Mouse (Mus musculus): ENCODE measurements around the gene Plcd3. TPM values are rescaled to one million over a fixed set of nuclear protein-coding genes. Genes with fewer than 3 reads are reported as not detected.

Plcd3 gene
- total and polyA plus RNA-seq, 2 experiments = 1.0 to 2.0 TPM

DNA sequence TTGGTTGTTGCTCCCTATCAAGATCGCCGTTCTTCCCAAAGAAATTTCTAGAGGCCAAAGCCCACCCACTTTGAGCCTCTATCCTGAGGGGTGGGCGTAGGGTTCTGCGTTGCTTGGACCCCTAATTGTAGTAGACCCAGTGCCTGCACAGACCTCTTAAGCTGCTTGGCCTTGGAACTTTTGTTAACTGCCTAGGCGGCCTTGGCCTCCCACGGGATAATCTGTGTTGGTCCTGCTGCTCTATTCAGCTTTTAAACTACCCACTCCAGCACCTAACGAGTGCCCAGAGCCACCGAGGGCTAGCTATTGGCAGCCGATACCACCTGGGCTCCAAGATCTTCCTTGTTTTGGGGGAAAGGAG lies 11.1 kb upstream of the Plcd3 start:
- no peak for DNase-seq (ENCODE audit: extremely low read depth, low read depth, low spot score)
- WGBS = 25% methylated on average over 9 of the region's 9 CpGs

GRCm38 (mm10) chr11:103111881-103112551 lies 10.6 kb upstream of the Plcd3 start:
- peak; percentile 93 for DNase-seq (ENCODE audit: extremely low read depth, low read depth, low spot score)
- Histone ChIP-seq H3K36me3 (ENCODE audit: control insufficient read depth, insufficient read depth, low read length) (peaks cover 2% of the 10 kb centered on the region; the same call in 1 of the 2 replicates), H3K79me2 (ENCODE audit: control insufficient read depth, insufficient read depth, low read length) (no peaks in the 10 kb centered on the region), H3K4me1 (ENCODE audit: control insufficient read depth, insufficient read depth, low read length) (peaks cover 16% of the 10 kb centered on the region), H3K9ac (ENCODE audit: low read depth, low read length) (peak overlapping the region; percentile 22), H3K4me3 (ENCODE audit: insufficient read depth, low read depth, low read length) (peak overlapping the region; percentile 32), H3K27me3 (ENCODE audit: control insufficient read depth, insufficient read depth, low read length) (no peaks in the 10 kb centered on the region), H3K27ac (replicated peaks; ENCODE audit: insufficient read depth, low read depth, low read length) (peak overlapping the region; percentile 70)
- 2% methylated on average over 28 of the region's 28 CpGs for WGBS
- TF ChIP-seq POLR2A (IDR thresholded peaks at IDR 0.05; ENCODE audit: extremely low read depth, insufficient read depth, low read length) (0 out of 2 replicates have a peak, but pooled peaks have one; percentile 7), CTCF (IDR thresholded peaks at IDR 0.05; ENCODE audit: low read depth, low read length) (no peak)

More for the DNA sequence above, 11.1 kb upstream of the Plcd3 start:
- no peak overlapping the region; the same call in 1 of the 2 replicates for H3K4me3 ChIP-seq (ENCODE audit: insufficient read depth, low read depth, low read length)
- H3K36me3 ChIP-seq (ENCODE audit: control insufficient read depth, insufficient read depth, low read length) = peaks cover 2% of the 10 kb centered on the region; the same call in 1 of the 2 replicates
- H3K9ac ChIP-seq (ENCODE audit: low read depth, low read length) = 0 out of 2 replicates have a peak overlapping the region, but pooled peaks have one; percentile 22
- peaks cover 16% of the 10 kb centered on the region for H3K4me1 ChIP-seq (ENCODE audit: control insufficient read depth, insufficient read depth, low read length)
- no peaks in the 10 kb centered on the region for H3K27me3 ChIP-seq (ENCODE audit: control insufficient read depth, insufficient read depth, low read length)
- no peak for TF ChIP-seq CTCF (IDR thresholded peaks at IDR 0.05; ENCODE audit: low read depth, low read length)
- no peak for TF ChIP-seq POLR2A (IDR thresholded peaks at IDR 0.05; ENCODE audit: extremely low read depth, insufficient read depth, low read length)
- no peaks in the 10 kb centered on the region; the same call in 1 of the 2 replicates for H3K79me2 ChIP-seq (ENCODE audit: control insufficient read depth, insufficient read depth, low read length)
- peak overlapping the region; percentile 70 for H3K27ac ChIP-seq (replicated peaks; ENCODE audit: insufficient read depth, low read depth, low read length)

DNA sequence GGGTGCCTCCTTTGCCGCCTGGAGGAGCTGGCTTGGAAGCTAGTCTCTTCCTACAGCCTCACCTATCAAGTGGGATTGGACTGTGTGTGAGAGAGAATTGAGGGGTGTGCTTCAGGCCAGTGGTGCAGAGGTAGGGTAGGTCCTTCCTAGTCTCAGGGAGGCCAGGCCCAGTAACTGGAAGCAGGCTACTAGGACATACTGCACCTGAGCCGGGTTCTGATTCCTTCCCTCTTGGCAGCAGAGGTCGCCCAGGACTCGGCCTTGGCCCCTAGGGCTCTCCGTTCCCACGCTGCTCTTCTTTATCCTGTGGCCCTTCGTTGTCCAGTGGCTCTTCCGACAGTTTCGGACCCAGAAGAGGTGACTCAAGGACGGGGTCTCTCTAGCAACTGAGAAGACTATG lies 9.8 kb upstream of the Plcd3 start:
- Histone ChIP-seq H3K27me3 (ENCODE audit: control insufficient read depth, insufficient read depth, low read length) (no peaks in the 10 kb centered on the region), H3K4me1 (ENCODE audit: control insufficient read depth, insufficient read depth, low read length) (peaks cover 19% of the 10 kb centered on the region), H3K36me3 (ENCODE audit: control insufficient read depth, insufficient read depth, low read length) (peaks cover 2% of the 10 kb centered on the region; the same call in 1 of the 2 replicates), H3K4me3 (ENCODE audit: insufficient read depth, low read depth, low read length) (no peak overlapping the region), H3K27ac (replicated peaks; ENCODE audit: insufficient read depth, low read depth, low read length) (peak overlapping the region; percentile 64), H3K79me2 (ENCODE audit: control insufficient read depth, insufficient read depth, low read length) (no peaks in the 10 kb centered on the region; the same call in 1 of the 2 replicates), H3K9ac (ENCODE audit: low read depth, low read length) (peak overlapping the region; percentile 41)
- TF ChIP-seq POLR2A (IDR thresholded peaks at IDR 0.05; ENCODE audit: extremely low read depth, insufficient read depth, low read length) (no peak), CTCF (IDR thresholded peaks at IDR 0.05; ENCODE audit: low read depth, low read length) (no peak)
- DNase-seq (ENCODE audit: extremely low read depth, low read depth, low spot score) = peak; percentile 53
- WGBS = 27% methylated on average over 10 of the region's 10 CpGs

DNA sequence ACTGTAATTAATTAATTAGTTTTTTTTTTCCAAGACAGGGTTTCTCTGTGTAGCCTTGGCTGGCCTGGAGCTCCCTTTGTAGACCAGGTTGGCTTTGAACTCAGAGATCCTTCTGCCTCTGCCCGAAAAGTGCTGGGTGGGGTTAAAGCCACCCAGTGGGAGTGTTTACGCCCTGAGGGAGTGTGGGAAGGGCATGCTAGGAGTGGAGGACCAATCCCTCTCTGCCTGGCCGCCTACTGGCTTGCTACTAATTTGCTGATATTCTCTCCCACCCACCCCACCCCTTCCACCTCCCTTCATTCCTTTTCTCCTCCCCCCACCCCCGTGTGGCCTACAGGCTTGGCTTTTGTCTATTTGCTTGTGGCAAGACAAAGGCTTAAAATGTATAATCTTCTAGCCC lies 4.9 kb upstream of the Plcd3 start:
- H3K9ac ChIP-seq (ENCODE audit: low read depth, low read length) = no peak overlapping the region
- DNase-seq (ENCODE audit: extremely low read depth, low read depth, low spot score) = no peak
- H3K79me2 ChIP-seq (ENCODE audit: control insufficient read depth, insufficient read depth, low read length) = peaks cover 7% of the 10 kb centered on the region; the same call in 1 of the 2 replicates
- peaks cover 2% of the 10 kb centered on the region; the same call in 1 of the 2 replicates for H3K36me3 ChIP-seq (ENCODE audit: control insufficient read depth, insufficient read depth, low read length)
- 38% methylated on average over 4 of the region's 4 CpGs for WGBS
- no peak overlapping the region; the same call in 1 of the 2 replicates for H3K27ac ChIP-seq (replicated peaks; ENCODE audit: insufficient read depth, low read depth, low read length)
- peaks cover 31% of the 10 kb centered on the region for H3K4me1 ChIP-seq (ENCODE audit: control insufficient read depth, insufficient read depth, low read length)
- no peak overlapping the region for H3K4me3 ChIP-seq (ENCODE audit: insufficient read depth, low read depth, low read length)
- no peak for TF ChIP-seq CTCF (IDR thresholded peaks at IDR 0.05; ENCODE audit: low read depth, low read length)
- no peak for TF ChIP-seq POLR2A (IDR thresholded peaks at IDR 0.05; ENCODE audit: extremely low read depth, insufficient read depth, low read length)
- H3K27me3 ChIP-seq (ENCODE audit: control insufficient read depth, insufficient read depth, low read length) = no peaks in the 10 kb centered on the region

- Histone ChIP-seq H3K4me3 (ENCODE audit: insufficient read depth, low read depth, low read length) (no peak overlapping the region), H3K79me2 (ENCODE audit: control insufficient read depth, insufficient read depth, low read length) (peaks cover 7% of the 10 kb centered on the region; the same call in 1 of the 2 replicates), H3K27me3 (ENCODE audit: control insufficient read depth, insufficient read depth, low read length) (0 out of 2 replicates have a peak, but pooled peaks cover 3% of the 10 kb centered on the region), H3K9ac (ENCODE audit: low read depth, low read length) (0 out of 2 replicates have a peak overlapping the region, but pooled peaks have one; percentile 43), H3K36me3 (ENCODE audit: control insufficient read depth, insufficient read depth, low read length) (peaks cover 2% of the 10 kb centered on the region; the same call in 1 of the 2 replicates), H3K4me1 (ENCODE audit: control insufficient read depth, insufficient read depth, low read length) (peaks cover 28% of the 10 kb centered on the region), H3K27ac (replicated peaks; ENCODE audit: insufficient read depth, low read depth, low read length) (peak overlapping the region; percentile 82)
- no peak for DNase-seq (ENCODE audit: extremely low read depth, low read depth, low spot score)
- WGBS = 63% methylated on average over 6 of the region's 6 CpGs
- TF ChIP-seq CTCF (IDR thresholded peaks at IDR 0.05; ENCODE audit: low read depth, low read length) (no peak), POLR2A (IDR thresholded peaks at IDR 0.05; ENCODE audit: extremely low read depth, insufficient read depth, low read length) (no peak)
Measured at GRCm38 (mm10) chr11:103105810-103106209, 4.4 kb upstream of the Plcd3 start.
